Mouse (Mus musculus) CD4-positive helper T cell, adult 2 months (primary cell): ENCODE measurements at regions not wholly inside any gene's neighbourhood (a gene's known extent, or its start where the extent isn't known, plus 50 kb on each side); places are given as distances from the start of the nearest gene placed in this dataset.

Experiments used
- DNase-seq: peaks from one replicate; pipeline ENCODE4 v3.0.0-alpha.2; 2012; ENCODE audit warnings: low read depth, missing footprints, low spot score

- no peak for DNase-seq
Measured at GRCm38 (mm10) chr6:117330726-117331360, 162.5 kb downstream of the Cxcl12 start.

- no peak for DNase-seq
Measured at GRCm38 (mm10) chr6:117332641-117333040, 164.3 kb downstream of the Cxcl12 start.

GRCm38 (mm10) chr6:117342123-117342522 lies 173.8 kb downstream of the Cxcl12 start:
- DNase-seq = no peak

DNA sequence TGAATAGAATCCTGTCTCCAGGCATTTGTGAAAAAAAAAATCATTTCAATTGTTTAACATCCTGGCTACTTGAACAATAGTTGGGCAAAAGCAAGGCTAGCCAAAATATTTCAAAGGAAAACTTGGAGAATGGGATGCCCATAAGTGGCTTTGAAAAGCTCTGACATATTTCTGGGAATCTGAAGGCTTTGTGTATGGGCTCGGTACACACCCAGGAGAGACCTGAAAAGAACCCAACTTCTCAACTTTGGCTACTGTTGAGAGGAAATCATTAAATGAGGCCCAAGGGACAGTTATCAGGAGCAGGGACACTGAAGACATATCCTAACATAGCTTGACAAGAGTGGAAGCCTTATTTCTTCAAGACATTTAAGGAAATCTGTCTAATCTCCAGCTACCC lies 179.0 kb downstream of the Cxcl12 start:
- no peak for DNase-seq

GRCm38 (mm10) chr6:117351846-117352245 lies 183.5 kb downstream of the Cxcl12 start:
- no peak for DNase-seq

DNA sequence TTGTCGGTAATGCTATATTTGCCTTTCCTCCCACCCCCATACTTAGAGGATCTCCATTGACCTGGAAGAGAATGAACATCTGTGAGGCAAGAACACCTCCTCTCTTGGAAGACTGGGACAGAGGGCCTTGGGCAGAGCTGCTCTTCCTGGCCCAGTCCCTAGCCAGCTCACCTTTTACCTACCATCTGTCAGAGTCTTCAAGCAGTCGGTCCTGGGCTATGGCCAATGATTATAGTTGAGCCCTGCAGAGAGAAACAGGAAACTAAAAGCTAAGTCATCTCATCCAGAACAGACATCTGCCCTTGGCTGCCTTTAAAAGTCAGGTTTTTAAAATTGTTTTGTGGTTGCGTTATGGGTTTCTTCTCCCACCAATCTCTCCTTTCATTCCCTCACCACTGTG lies 184.8 kb downstream of the Cxcl12 start:
- no peak for DNase-seq

- DNase-seq = no peak
Measured at GRCm38 (mm10) chr6:117356101-117356500, 187.8 kb downstream of the Cxcl12 start.

- no peak for DNase-seq
Measured at GRCm38 (mm10) chr6:117359401-117359800, 191.1 kb downstream of the Cxcl12 start.

- no peak for DNase-seq
Measured at GRCm38 (mm10) chr6:117366563-117366962, 198.2 kb downstream of the Cxcl12 start.

GRCm38 (mm10) chr6:117375989-117376388 lies 207.7 kb downstream of the Cxcl12 start:
- DNase-seq = no peak

- DNase-seq = no peak
Measured at GRCm38 (mm10) chr6:117379904-117380303, 211.6 kb downstream of the Cxcl12 start.

DNA sequence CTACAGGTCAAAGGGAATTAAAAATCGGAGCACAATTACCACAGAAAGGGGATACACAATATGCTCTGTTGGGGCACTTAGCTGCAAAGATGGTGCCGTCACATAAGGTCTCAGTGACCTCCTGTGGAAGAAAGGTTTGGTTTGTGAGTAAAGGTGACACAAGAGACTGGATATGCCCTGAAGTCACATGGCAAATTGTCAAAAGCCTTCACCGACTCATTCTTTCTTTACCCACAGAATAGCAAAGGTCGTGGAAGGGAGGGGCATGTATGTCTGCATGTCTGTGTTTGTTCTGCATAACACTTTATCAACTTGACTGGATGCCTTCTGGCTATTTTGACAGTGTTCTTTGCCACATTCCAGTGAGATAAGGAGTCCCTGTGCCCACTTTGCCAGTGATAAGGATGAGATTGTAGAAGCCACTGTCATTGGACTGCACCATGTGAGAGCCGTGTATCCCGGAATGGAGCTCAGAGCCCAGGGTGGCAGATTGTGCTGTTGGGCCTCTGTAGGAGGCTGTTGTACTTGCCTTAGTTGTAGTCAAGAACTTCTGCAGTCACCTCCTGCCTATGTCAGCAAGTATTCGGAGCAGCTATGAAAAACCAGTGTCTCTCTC lies 222.0 kb downstream of the Cxcl12 start:
- DNase-seq = no peak

DNA sequence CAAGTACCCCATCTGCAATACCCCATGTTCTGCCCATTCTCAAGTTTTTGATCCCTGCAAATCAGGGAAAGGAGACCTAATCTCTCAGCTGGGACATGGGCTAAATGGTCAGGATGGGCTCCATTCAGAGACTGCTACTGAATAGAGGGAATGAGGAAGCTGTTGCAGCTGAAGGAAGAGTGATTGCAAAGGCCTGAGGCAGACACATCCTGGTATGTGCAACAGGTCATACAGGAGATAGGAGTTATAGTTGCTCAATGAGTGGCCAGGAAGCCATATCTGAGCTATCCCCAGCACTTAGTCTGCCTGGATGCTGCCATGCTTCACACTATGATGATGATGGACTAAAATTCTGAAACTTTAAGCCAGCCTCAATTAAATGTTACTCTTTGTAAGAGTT lies 225.1 kb downstream of the Cxcl12 start:
- no peak for DNase-seq

DNA sequence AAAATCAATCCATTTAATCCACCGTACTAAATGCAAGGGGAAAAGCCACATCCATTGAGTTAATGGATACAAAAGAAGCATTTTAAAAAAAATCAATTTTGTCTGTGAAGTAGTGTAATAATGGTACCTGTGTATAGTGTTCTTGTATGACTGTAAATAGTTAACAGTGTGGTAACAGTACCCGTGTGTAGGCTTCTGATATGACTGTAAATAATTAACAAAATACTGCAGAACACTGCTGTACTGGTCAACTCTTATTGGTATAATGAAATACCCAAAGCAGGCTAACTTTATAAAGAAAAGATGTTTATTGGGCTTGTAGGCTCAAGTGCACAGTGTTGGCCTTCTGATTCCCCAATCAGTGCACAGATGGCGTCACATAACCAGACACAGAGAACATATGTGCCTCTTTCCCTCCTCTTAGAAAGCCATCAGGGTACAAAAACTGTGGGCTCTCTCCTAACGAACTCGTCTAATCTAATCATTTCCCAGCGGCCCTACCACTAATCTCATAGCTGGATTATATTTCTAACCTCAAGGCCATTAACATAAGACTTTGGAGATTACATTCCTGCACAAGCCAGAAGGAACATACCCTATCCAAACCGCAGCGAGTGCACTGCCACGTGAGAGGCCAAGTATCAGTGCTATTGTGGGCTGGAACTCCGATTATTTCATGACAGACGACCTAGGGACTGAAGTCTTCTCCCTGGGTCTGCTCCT lies 237.4 kb downstream of the Cxcl12 start:
- no peak for DNase-seq

DNA sequence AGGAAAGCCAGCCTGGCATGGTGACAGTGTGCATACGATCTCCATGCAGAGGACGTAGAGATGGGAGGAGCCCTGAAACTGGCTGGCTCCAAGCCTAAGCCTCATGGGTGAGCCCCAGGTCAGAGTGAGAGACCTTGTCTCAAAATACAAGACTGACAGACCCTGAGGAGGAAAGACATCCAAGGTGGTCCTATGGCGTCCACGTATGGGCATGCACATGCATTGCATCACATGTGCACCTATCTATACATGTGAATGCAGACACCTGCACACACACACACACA lies 237.9 kb downstream of the Cxcl12 start:
- no peak for DNase-seq

- DNase-seq = no peak
Measured at GRCm38 (mm10) chr6:117406757-117407156, 238.4 kb downstream of the Cxcl12 start.

- no peak for DNase-seq
Measured at GRCm38 (mm10) chr6:117407206-117407858, 239.0 kb downstream of the Cxcl12 start.

DNA sequence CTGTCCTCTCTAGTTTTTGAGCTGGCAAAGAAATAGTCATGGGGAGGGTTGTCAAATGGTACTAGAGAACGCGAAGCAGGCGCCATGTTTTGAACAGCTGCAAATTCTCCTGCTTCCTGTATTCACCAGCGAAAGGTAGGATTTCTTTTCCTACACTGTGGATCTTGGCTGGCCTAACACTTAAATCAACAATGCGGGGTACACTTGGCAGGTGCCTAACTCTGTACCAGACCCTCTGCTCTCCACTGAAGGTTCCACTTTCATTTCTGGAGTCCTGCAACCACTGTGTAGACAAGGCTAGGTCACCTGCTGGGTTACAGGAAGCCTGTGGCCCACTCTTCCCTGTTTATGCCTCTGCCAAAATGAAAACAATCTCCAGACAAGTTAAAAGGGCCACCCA lies 239.6 kb downstream of the Cxcl12 start:
- DNase-seq = no peak

DNA sequence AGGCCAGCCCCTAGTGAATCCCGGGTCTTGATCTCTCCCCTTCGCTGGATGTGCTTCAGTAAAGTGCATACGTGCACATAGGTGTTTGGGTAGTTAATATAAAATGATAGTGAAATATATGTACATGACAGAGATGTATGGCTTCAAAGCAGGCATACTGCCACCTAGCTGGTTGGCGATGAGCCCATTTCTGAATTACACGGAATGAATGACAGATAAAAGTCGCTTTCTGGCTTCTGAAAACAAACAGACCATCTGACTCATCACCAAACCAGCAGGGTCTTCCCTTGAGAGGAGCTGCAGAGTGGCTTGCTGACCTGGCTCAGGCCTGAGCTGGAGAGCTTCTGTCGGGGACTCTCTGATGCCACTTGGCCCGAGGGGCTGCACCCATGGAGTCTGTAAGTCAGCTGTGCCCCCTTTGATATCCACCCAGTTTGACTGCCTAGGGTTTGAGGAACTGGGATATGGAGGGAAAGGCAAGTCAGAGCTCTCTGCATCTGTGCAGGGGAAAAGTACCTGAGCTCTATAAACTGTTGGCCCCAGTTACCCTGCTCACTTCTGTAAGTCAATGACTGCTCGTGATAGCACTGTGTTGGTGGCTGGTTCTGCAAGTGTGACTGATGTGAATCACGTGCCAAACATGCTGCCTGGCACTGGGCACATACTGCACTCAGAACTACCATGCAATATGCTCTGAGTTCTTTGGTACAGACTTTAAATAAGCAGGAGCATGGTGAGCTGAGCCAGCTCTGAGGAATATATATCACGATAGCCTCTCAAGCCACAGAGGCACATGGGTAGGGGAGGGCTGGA lies 240.8 kb downstream of the Cxcl12 start:
- DNase-seq = no peak

DNA sequence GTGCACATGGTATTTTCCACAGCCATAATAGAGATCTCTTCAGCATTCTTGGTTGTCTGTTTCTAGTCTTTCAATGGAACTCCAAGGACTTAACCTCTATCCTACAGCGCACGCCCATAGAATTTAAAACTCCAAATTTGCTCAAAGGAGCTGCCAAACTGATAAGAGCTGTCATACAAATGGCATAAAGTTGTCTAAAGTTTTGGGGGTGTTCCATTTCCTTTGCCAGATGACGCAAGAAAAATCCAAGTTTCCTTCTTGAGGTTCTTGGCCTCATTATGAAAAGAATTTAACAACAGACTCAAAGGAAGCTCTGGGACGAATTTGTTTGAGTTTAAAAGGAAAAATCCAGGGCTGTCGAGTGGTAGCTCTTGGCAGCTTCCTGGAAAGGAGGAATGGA lies 246.6 kb downstream of the Cxcl12 start:
- no peak for DNase-seq

DNA sequence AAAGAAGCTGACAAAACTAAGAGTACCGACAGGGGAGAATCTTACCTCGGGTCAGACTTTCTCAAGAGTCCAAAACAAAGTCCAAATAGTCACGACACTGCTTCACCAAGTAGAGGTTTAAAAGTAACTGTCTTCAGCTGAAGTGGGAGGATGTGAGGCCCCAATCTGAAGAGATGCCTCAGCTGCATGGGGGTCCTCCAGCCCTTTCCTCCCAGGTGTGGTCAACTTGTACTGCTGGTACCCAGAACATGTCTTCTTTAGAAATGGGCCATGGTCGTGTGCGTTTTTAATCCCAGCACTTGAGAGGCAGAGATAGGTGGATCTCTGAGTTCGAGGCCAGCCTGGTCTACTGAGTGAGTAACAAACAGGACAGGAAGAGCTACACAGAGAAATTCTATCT lies 247.6 kb downstream of the Cxcl12 start:
- DNase-seq = no peak

- no peak for DNase-seq
Measured at GRCm38 (mm10) chr6:117416461-117416860, 248.1 kb downstream of the Cxcl12 start.
